Mouse (Mus musculus) bone marrow macrophage, adult 2 months (primary cell): Measurements from ENCODE around the gene Ak1. TPM values are rescaled to one million over a fixed set of nuclear protein-coding genes. Genes with fewer than 3 reads are reported as not detected.

ENCODE experiments used
- H3K27ac ChIP-seq: 2 replicates; pipeline ENCODE4 v1.5.1; 2012; ENCODE audit warnings: low read depth, low read length; ENCODE audit not compliant: insufficient read depth
- H3K4me1 ChIP-seq: 2 replicates; pipeline ENCODE4 v1.6.1; 2012; ENCODE audit warnings: low read length; ENCODE audit not compliant: control insufficient read depth, insufficient read depth
- H3K4me3 ChIP-seq: 2 replicates; pipeline ENCODE4 v1.5.1; 2012; ENCODE audit warnings: mild to moderate bottlenecking, low read length, moderate library complexity; ENCODE audit not compliant: insufficient read depth
- CTCF ChIP-seq: IDR thresholded peaks from 2 replicates; pipeline ENCODE4 v1.5.1; 2012; ENCODE audit warnings: low read depth, mild to moderate bottlenecking, low read length, moderate library complexity
- POLR2A ChIP-seq: IDR thresholded peaks from 2 replicates; pipeline ENCODE4 v1.6.1; 2012; ENCODE audit warnings: mild to moderate bottlenecking, low read depth, low read length, borderline replicate concordance
- polyA plus RNA-seq: library from polyadenylated mRNA; stranded (reverse); fragments of >200 nt; gene quantifications from 2 replicates; pipeline ENCODE4 v1.2.4, GENCODE M21; 2012; ENCODE audit not compliant: missing spikeins, insufficient read depth, insufficient read length

Gene Ak1
- polyA plus RNA-seq, 1 experiment = 4.1 TPM

DNA sequence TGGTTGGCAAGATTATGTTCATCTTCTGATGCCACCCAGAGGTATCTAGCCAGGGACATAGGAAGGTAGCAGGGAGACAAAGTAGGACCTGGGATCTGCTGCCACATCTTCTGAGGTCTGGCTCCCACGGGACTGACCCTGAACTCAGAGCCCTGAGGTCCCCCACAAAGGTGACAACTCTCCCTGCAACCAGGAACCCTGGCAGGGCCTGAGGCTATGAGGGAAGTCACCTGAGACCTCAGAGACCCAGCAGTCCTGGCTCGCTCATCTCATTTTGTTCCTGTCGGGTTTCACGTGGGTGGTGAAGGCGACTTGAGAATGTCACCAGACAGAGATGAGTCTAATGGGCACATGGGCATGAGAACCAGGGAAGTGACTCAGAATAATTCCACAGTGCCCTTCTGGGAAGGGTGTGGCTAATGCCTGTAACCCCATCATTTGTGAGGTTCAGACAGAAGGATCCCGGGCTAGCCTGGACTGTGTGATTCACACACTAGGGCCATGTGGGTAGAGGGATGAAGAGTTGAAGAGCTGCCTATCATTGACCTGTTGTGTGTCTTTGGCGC is 36.3 kb upstream of the Ak1 start:
- no peak for TF ChIP-seq CTCF
- no peak for TF ChIP-seq POLR2A
- Histone ChIP-seq H3K4me3 (no peak overlapping the region), H3K4me1 (peaks cover 27% of the 10 kb centered on the region), H3K27ac (no peak overlapping the region)

DNA sequence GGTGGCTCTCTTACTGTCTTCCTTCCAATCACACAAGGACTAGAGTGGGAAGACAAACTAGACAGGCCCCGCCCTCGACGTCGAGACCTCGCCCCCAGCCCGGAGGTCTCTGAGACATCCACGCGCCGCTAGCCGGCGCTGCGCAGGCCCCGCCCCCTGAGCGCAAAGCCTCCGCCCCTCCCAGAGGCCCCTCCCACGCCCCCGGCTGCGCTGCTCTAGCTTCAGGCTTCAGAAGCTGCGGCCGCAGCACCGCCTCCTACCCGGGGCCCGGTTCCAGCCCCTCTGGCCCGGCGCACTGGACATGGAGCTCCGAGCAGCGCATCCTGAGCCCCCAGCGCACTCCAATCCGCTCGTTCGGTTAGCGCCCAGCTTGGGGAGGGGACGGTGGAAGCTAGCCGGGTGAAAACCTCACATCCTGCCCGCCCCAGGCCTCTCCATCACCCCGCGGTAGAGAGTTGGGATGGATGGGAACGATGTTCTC is 34.6 kb upstream of the Ak1 start, which contains the start of gene St6galnac4:
Gene St6galnac4, plus strand, starts transcription at position 225 of the 481 bp plus-strand sequence.
- Histone ChIP-seq H3K4me1 (peaks cover 37% of the 10 kb centered on the region), H3K4me3 (peak within 1 kb of the TSS; percentile 83), H3K27ac (peak within 1 kb of the TSS; percentile 64)
- TF ChIP-seq POLR2A (no peak), CTCF (no peak)

DNA sequence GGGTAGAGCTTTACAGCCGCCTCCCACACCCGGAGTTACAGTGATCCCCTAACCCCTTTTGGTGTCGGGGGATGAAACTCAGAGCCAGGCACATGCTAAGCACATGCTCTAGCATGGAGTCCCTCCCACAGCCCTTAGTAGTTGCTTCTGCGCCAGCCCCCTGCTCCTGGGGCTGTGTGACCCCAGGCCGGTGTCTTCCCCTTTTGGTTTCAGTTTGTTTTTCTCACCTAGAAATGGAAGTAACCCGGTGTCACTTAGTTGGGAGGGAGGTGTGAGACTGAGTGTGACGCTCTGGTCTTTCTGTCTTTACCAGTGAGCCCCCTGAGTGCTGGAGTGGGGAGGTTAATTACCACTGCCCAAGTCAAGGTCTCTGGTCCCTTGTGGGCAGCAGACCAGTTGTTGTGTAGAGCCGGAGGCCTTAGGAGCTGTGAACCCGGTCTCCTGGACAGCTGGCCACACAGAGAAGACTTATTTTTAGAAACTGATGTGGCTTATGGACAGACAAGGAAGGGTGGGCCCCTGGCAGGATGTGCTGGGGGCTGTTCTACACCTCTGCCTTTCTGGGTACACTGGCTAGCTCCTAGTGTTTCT is 33.7 kb upstream of the Ak1 start:
- peak overlapping the region; percentile 63 for H3K27ac ChIP-seq
- peaks cover 37% of the 10 kb centered on the region for H3K4me1 ChIP-seq
- H3K4me3 ChIP-seq = peak overlapping the region; percentile 83
- no peak for TF ChIP-seq CTCF
- no peak for TF ChIP-seq POLR2A

DNA sequence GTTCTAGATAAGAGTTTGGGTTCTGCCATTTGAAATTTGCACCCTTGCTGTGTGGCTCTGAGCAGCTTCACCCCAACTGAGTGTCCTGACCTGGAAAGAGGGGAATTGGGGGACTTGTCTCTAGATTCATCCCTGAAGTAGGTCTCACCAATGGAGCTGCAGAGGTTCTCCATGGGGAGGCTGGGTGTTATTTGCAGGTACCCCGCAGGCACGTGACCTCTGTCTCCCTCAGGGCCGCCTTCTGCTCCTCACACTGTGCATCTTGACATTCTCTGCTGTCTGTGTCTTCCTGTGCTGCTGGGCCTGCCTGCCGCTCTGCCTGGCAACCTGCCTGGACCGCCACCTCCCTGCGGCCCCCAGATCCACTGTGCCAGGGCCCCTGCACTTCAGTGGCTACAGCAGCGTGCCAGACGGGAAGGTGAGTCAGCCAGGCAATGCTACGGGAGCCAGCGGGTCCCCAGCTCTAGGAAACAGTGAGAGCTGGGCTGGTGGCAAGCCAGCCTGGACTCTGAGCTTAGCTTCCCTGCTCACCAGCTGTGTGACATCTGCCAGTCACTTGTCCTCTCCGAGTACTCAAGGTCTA is 32.3 kb upstream of the Ak1 start:
- TF ChIP-seq CTCF (no peak), POLR2A (no peak)
- Histone ChIP-seq H3K4me3 (peak overlapping the region; percentile 3; the same call in 1 of the 2 replicates), H3K4me1 (peaks cover 37% of the 10 kb centered on the region), H3K27ac (peak overlapping the region; percentile 69)

DNA sequence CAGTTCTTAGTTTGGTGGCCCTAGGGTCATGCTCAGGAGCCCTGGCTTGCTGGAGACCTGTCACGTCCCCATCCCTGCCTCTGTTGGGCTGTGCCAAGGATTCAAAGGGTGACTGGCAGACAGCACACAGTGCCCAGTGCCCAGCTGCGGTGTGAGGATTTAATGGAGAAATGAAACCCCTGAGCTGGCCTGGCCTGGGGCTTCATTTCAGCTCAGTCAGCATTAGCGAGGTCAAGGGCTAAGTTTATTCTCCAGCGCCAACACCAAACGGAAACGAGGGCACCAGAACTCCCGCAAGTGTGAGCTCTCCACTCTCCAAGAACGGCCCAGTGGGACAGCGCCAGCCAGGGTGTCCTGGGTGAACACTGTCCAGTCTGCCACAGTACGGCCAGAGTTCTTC is 31.3 kb upstream of the Ak1 start:
- H3K27ac ChIP-seq = peak overlapping the region; percentile 77
- H3K4me3 ChIP-seq = peak overlapping the region; percentile 19; the same call in 1 of the 2 replicates
- TF ChIP-seq CTCF (no peak), POLR2A (no peak)
- H3K4me1 ChIP-seq = peaks cover 33% of the 10 kb centered on the region

DNA sequence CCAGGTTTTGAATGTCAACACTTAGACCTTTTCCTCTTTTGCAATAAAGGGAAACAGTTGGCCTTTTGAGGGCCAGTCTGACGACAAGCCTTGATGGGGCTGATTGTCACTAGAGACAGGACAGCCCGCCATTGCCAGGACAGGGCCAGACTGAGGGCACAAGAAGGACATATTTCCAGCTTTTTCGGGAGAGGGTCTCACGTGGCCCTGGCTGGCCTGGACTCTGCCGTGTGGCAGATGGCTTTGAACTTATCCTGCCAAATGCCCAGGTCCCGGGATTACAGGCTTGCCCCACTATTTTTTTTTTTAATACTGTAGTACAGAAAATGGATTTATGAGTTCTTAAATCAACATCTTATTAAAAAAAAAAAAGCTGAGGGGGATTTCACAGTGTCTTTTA is 30.3 kb upstream of the Ak1 start:
- Histone ChIP-seq H3K4me1 (peaks cover 26% of the 10 kb centered on the region), H3K27ac (peak overlapping the region; percentile 77; the same call in 1 of the 2 replicates), H3K4me3 (no peak overlapping the region)
- TF ChIP-seq CTCF (no peak), POLR2A (no peak)

DNA sequence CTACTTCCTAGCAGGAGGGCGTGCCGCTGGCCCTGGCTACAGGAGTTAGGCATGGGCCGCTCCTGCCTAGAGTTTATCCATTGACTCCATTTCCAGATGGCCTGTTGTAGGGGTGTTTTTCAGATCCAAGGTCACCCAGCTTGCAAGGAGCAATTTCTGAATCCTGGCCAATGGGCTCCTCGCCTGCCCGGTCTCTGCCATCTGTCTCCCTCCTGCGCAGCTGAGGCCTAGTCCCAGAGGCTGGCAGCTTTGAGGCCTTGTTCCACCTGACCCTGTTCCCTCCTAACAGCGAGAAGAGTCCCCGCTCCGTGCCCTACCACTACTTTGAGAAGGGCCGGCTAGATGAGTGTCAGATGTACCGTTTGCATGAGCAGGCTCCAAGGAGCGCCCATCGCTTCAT is 24.8 kb upstream of the Ak1 start:
- TF ChIP-seq POLR2A = no peak
- no peak for TF ChIP-seq CTCF

DNA sequence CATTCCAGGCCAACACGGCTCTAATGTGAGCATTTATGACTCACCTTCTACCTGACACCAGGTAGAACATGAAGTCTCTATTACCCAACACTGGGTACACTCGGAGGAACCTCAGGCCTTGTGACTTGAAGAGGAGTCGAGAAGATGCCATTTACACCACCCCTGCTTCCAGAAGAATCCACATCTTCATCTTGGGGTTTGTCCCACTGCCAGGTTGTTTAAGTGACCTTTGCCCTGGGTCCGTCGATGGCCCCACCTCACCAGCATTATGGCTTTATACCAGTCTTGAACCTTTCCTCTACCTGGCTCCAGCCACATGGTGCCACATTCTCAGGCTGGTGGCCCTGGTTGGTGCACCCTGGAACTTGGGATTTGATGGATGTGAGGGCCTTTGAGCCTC is 24.3 kb upstream of the Ak1 start:
- no peak for TF ChIP-seq CTCF
- TF ChIP-seq POLR2A = no peak
- H3K4me3 ChIP-seq = no peak overlapping the region
- H3K4me1 ChIP-seq = peaks cover 6% of the 10 kb centered on the region
- H3K27ac ChIP-seq = no peak overlapping the region

More for the DNA sequence above, 24.8 kb upstream of the Ak1 start:
- Histone ChIP-seq H3K27ac (no peak overlapping the region), H3K4me1 (peaks cover under 1% of the 10 kb centered on the region; the same call in 1 of the 2 replicates), H3K4me3 (no peak overlapping the region)

DNA sequence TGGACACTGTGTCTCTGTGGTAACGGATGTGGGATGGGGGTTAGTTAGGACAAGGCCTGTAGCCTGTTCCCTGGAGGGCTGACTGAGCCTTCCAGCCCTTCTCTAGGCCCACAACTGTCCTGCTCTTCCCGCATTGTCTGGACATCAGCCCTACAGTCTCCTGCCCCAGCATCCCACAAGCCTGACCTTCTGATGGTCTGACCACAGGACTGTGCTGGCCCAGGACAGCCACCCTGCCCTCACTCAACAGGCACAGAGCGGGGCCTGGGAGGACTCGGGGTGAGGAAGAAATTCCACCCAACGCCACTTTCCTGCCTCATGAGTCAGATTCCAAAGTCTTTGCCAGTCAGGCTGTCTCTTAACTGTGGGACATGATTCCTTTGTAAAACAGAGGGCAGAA is 23.9 kb upstream of the Ak1 start:
- no peak for TF ChIP-seq CTCF
- TF ChIP-seq POLR2A = no peak

DNA sequence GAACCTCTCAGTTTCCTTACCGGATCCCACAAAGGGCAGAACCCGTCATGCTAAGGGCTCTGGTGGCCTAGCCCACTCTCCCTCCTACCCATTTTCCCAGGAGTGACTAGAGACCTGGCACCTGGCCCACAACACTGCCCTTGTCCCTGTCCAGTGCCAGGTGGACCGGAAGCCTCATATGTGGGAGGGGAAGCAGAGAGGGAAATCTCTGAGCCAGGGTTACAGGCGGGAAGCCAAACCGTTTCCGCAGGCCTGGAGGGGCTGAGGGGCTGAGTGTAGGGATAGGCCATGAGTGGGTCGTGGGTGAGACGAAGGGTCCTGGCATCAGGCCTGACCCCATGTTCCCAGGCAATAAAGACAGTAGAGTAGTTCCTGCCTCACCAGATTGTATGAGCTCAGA is 23.1 kb upstream of the Ak1 start:
- Histone ChIP-seq H3K4me1 (peaks cover 8% of the 10 kb centered on the region), H3K27ac (no peak overlapping the region), H3K4me3 (no peak overlapping the region)
- TF ChIP-seq POLR2A = no peak
- no peak for TF ChIP-seq CTCF

More for the DNA sequence above, 23.9 kb upstream of the Ak1 start:
- Histone ChIP-seq H3K27ac (no peak overlapping the region), H3K4me3 (no peak overlapping the region), H3K4me1 (peaks cover 8% of the 10 kb centered on the region)
